Mouse (Mus musculus): Measurements from ENCODE around the gene Col9a1. TPM values are rescaled to one million over a fixed set of nuclear protein-coding genes. Genes with fewer than 3 reads are reported as not detected.

The Col9a1 gene
- polyA plus RNA-seq, 1 experiment from 2014 or later = 7.7 TPM

DNA sequence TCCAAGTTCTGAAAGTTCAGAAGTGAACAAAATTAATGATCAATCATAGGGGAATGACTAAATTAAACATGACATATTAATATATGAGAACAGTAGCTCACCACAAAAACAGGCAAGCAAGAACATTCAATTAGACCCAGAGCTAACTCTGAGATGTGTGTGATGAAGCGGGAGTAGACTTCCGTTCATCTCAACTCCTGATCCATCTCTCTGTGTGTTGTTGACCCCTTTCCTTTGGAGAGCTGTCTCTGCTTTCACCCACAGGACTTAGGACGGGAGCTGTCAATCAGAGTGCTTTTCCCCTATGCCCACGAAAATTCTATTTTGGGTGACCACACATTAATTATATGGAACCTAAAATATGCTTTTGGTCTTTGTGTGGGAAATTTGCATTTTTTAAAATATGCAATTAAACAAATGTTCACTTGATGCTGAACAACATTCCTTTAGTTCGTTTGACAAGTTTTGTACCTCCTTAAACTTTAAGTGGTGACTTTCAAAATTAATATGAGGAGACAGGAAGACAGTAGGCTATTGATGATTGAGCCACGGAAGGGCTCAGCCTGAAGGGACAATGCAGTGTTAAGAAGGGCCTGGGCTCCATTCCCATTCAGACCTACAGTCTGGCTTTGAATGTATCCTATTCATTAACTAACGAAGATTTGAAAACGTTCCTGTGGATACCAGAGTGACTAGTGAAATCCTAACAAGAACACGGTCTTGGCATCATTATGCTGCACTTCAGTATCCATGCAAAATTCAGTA, 34.4 kb downstream of the Col9a1 start:
- Histone ChIP-seq H3K4me2 (no peak overlapping the region), H3K27ac (ENCODE audit: low read depth) (no peak overlapping the region), H3K4me1 (ENCODE audit: insufficient read depth) (no peaks in the 10 kb centered on the region), H3K36me3 (ENCODE audit: insufficient read depth) (no peaks in the 10 kb centered on the region), H3K27me3 (ENCODE audit: insufficient read depth, low read length) (no peaks in the 10 kb centered on the region), H3K9me3 (ENCODE audit: low read depth, low read length) (peaks cover 5% of the 10 kb centered on the region; the same call in 1 of the 2 replicates), H3K4me3 (ENCODE audit: low read depth, low read length) (no peak overlapping the region), H3K9ac (no peak overlapping the region)
- ATAC-seq (ENCODE audit: insufficient read depth) (no peak), DNase-seq (no peak)
- 67% methylated on average over 9 of the region's 9 CpGs for WGBS
- TF ChIP-seq CTCF (IDR thresholded peaks at IDR 0.05; ENCODE audit: low read depth) = no peak

DNA sequence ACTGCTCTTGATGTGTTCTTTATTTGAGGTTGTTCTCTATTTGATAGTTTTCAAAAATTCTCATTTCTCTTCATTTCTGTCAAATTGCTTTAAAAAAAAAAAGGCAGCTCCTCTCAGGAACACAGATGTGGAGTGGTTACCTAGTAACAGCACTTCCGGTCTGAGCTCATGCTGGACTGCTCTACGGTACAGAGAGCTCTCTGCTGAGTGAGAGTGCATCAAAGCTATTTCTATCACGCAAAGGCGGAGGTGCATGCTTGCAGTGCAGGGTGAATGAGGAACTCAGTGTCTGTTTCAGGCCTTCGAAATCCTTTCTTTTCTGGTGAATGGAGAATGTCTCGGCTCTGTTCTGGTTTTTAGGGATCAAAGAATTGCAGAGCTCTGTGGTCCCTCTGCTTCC, 41.6 kb downstream of the Col9a1 start:
- Histone ChIP-seq H3K27ac (ENCODE audit: low read depth) (no peak overlapping the region), H3K27me3 (ENCODE audit: insufficient read depth, low read length) (no peaks in the 10 kb centered on the region), H3K9ac (no peak overlapping the region), H3K4me1 (ENCODE audit: insufficient read depth) (no peaks in the 10 kb centered on the region), H3K4me2 (no peak overlapping the region), H3K9me3 (ENCODE audit: low read depth, low read length) (no peaks in the 10 kb centered on the region), H3K36me3 (ENCODE audit: insufficient read depth) (no peaks in the 10 kb centered on the region), H3K4me3 (ENCODE audit: low read depth, low read length) (no peak overlapping the region)
- no peak for TF ChIP-seq CTCF (IDR thresholded peaks at IDR 0.05; ENCODE audit: low read depth)
- ATAC-seq (ENCODE audit: insufficient read depth) = peak; percentile 80; the same call in 1 of the 2 replicates
- peak; percentile 65 for DNase-seq
- WGBS = 36% methylated on average over 6 of the region's 6 CpGs

GRCm38 (mm10) chr1:24222231-24222630, 44.8 kb downstream of the Col9a1 start:
- H3K9me3 ChIP-seq (ENCODE audit: low read depth, low read length) = no peaks in the 10 kb centered on the region
- H3K4me1 ChIP-seq (ENCODE audit: insufficient read depth) = no peaks in the 10 kb centered on the region
- no peak overlapping the region for H3K27ac ChIP-seq (ENCODE audit: low read depth)
- DNase-seq = no peak
- H3K27me3 ChIP-seq (ENCODE audit: insufficient read depth, low read length) = no peaks in the 10 kb centered on the region
- no peak for ATAC-seq (ENCODE audit: insufficient read depth)
- TF ChIP-seq CTCF (IDR thresholded peaks at IDR 0.05; ENCODE audit: low read depth) = no peak
- 75% methylated on average over 2 of the region's 2 CpGs for WGBS
- no peaks in the 10 kb centered on the region for H3K36me3 ChIP-seq (ENCODE audit: insufficient read depth)
- H3K9ac ChIP-seq = no peak overlapping the region
- H3K4me3 ChIP-seq (ENCODE audit: low read depth, low read length) = no peak overlapping the region
- H3K4me2 ChIP-seq = no peak overlapping the region

DNA sequence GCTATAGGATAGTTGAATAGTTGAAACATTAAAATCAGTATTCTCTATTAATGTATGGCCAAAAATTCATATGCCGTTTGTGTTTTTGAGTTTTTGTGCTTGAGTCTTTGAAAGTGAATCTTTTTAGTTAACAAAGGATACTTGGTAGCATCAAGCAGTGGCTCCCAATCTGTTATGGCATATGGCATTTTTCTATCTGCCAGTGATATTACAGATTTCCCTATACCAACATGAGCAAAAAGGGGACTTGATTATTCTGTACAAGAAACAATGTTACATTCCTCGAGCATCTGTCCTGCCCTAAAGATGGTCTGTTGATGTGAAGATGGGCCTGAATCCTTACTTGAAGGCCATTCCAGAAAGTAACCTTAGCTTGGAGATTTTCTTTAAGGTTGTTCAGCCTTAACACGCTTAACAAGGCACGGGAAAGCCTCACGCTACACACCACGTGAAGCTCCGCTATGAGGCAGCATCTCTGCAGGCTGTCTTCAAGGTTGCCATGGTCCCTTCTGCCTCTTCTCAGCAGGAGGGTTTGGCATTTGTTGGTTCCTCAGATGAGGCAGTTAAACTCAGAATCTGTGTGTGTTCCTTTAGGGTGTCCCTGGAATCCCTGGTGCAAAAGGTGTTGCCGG, 45.7 kb downstream of the Col9a1 start:
- no peak overlapping the region for H3K9ac ChIP-seq
- DNase-seq (no peak), ATAC-seq (ENCODE audit: insufficient read depth) (no peak)
- no peaks in the 10 kb centered on the region for H3K36me3 ChIP-seq (ENCODE audit: insufficient read depth)
- WGBS = 87% methylated on average over 8 of the region's 8 CpGs
- TF ChIP-seq CTCF (IDR thresholded peaks at IDR 0.05; ENCODE audit: low read depth) = no peak
- no peak overlapping the region for H3K27ac ChIP-seq (ENCODE audit: low read depth)
- no peak overlapping the region for H3K4me2 ChIP-seq
- H3K4me1 ChIP-seq (ENCODE audit: insufficient read depth) = no peaks in the 10 kb centered on the region
- no peaks in the 10 kb centered on the region for H3K9me3 ChIP-seq (ENCODE audit: low read depth, low read length)
- no peak overlapping the region for H3K4me3 ChIP-seq (ENCODE audit: low read depth, low read length)
- H3K27me3 ChIP-seq (ENCODE audit: insufficient read depth, low read length) = no peaks in the 10 kb centered on the region

GRCm38 (mm10) chr1:24225825-24226526, 48.6 kb downstream of the Col9a1 start:
- DNase-seq (peak; percentile 75), ATAC-seq (ENCODE audit: insufficient read depth) (peak; percentile 92)
- H3K9ac ChIP-seq = no peak overlapping the region
- no peaks in the 10 kb centered on the region for H3K36me3 ChIP-seq (ENCODE audit: insufficient read depth)
- no peak overlapping the region for H3K4me3 ChIP-seq (ENCODE audit: low read depth, low read length)
- TF ChIP-seq CTCF (IDR thresholded peaks at IDR 0.05; ENCODE audit: low read depth) = no peak
- H3K4me2 ChIP-seq = no peak overlapping the region
- 67% methylated on average over 4 of the region's 4 CpGs for WGBS
- no peaks in the 10 kb centered on the region for H3K27me3 ChIP-seq (ENCODE audit: insufficient read depth, low read length)
- peak overlapping the region; percentile 10; the same call in 1 of the 2 replicates for H3K27ac ChIP-seq (ENCODE audit: low read depth)
- no peaks in the 10 kb centered on the region for H3K9me3 ChIP-seq (ENCODE audit: low read depth, low read length)
- H3K4me1 ChIP-seq (ENCODE audit: insufficient read depth) = peaks cover 8% of the 10 kb centered on the region; the same call in 1 of the 2 replicates

DNA sequence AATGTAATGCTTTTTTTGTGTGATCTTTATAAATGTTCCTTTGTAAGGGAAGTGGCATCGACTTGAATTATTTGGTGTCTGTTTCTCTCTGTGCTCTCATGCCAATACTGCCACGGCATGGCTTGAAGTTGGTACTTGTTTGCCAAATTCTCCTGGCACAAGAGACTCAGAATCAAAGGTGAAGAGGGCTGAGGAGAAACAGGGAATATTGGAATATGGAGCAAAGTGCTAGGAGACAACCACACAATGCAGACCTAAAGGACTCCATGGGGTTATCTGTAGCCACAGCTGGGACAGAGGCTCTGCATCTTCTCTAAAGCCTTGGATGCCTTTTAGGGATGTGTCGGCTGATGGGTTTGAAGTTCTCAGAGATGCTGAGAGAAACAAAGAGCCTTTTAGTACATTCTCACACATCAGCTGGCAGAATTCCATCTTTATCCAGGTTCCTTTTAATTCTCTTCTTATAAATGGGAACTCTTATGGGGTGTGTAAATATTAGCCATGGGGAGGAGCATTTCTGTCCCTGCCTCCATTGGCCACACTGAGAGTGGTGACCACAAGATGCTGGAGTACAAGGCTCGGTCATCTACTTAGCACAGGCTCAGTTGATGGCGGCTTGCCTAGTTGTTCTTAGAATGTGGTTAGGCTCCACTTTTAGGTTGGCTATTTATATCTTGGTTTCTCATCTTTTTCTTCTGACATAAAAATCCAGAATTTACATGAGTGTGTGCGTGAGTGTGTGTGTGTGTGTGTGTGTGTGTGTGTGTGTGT, 49.7 kb downstream of the Col9a1 start:
- TF ChIP-seq CTCF (IDR thresholded peaks at IDR 0.05; ENCODE audit: low read depth) = no peak
- Histone ChIP-seq H3K36me3 (ENCODE audit: insufficient read depth) (no peaks in the 10 kb centered on the region), H3K27ac (ENCODE audit: low read depth) (peak overlapping the region; percentile 37; the same call in 1 of the 2 replicates), H3K4me2 (no peak overlapping the region), H3K9me3 (ENCODE audit: low read depth, low read length) (no peaks in the 10 kb centered on the region), H3K27me3 (ENCODE audit: insufficient read depth, low read length) (no peaks in the 10 kb centered on the region), H3K4me3 (ENCODE audit: low read depth, low read length) (no peak overlapping the region), H3K9ac (no peak overlapping the region), H3K4me1 (ENCODE audit: insufficient read depth) (peaks cover 8% of the 10 kb centered on the region; the same call in 1 of the 2 replicates)
- ATAC-seq (ENCODE audit: insufficient read depth) = peak; percentile 51; the same call in 1 of the 2 replicates
- peak; percentile 66 for DNase-seq
- 49% methylated on average over 6 of the region's 6 CpGs for WGBS

Data from lung, embryonic 14.5 days (tissue).